Mouse (Mus musculus) layer of hippocampus, adult 2 months (tissue): Measurements from ENCODE around the gene Bnip2. TPM values are rescaled to one million over a fixed set of nuclear protein-coding genes. Genes with fewer than 3 reads are reported as not detected.

ENCODE experiments used
- DNase-seq, 2 experiments: peaks; one replicate each; pipeline ENCODE4 v3.0.0; 2022; ENCODE audit warnings: low spot score in 2 of 2
- H3K27ac ChIP-seq: fragments of 200-600 bp; 2 replicates; pipeline ENCODE4 v1.8.1; 2022
- H3K4me3 ChIP-seq: fragments of 200-600 bp; 2 replicates; pipeline ENCODE4 v1.8.1; 2022; ENCODE audit warnings: mild to moderate bottlenecking
- CTCF ChIP-seq: fragments of 200-600 bp; conservative IDR thresholded peaks from 2 replicates; pipeline ENCODE4 v1.8.1; 2022; ENCODE audit warnings: antibody characterized with exemption, mild to moderate bottlenecking, moderate library complexity
- total RNA-seq, 2 experiments: library from RNA; stranded (reverse); gene quantifications; 2 replicates each; pipeline ENCODE4 v1.2.3; 2021

Bnip2 gene
- total RNA-seq, 2 experiments from 2014 or later, result 36.1 to 41.4 TPM

DNA sequence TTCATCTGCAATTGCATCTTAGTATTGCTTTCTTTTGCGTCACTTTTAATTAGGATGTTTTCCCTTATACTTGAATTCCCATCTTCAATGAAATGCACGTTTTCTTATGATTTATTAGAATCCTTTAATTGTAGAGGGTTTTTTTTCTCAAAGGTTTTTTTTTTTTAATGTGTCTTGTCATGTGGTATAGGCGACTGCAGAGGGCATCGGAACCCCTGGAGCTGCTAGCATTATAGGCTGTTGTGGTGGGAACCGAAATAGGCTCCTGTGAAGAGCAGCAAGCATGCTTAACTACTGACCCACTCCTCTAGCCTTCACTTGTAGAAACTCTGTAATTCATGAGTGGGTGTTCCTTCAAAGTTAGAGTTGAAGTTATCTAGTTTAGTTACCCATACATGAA is 1.1 kb downstream of the Bnip2 start:
- H3K27ac ChIP-seq, result peak overlapping the region; percentile 95; the same call in 1 of the 2 replicates

DNA sequence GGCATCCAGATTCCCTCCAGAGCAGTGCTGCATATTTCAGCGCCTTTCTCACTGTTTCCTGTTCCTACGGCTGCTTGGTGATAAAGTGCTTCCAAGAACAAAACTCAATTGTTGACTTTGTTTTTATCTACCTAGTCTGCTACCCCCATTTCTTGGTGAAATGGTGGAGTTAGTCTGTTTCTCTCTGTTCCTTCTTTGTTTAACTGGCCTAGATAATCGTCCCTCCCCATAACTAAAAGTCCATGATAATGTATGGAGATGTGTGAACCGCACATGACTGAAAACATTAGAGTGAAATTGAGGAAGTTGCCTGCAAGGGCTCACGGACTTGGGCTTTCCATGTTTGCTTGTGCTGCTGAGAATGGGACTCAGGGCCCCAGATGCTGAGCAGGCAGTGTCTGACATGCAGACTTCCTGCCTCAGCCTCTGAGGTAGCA is 3.6 kb downstream of the Bnip2 start:
- TF ChIP-seq CTCF, result no peak
- H3K27ac ChIP-seq, result no peak overlapping the region
- no peak for DNase-seq
- no peak overlapping the region for H3K4me3 ChIP-seq

More for the DNA sequence above, 1.1 kb downstream of the Bnip2 start:
- H3K4me3 ChIP-seq, result peak overlapping the region; percentile 100
- TF ChIP-seq CTCF, result peak; percentile 16; the same call in 1 of the 2 replicates
- DNase-seq, result no peak

DNA sequence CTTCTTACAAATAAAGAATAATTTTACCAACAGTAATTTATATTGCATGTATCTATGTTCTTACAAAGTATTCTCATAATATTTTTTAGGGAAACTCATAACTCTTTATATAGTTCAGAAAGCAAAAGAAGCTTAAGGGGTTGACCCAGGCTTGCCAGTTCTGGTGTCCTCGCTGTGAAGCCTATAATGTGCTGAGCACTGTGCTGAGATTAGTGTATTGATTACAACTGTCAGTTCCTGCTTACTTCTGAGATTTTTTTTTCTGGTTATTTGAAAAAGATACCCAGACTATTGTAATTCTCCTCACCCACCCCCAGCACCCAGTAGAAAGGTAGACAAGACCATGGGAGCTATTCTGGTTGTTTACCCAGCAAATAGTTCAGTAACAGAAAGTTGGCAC is 4.2 kb downstream of the Bnip2 start:
- H3K4me3 ChIP-seq, result no peak overlapping the region
- DNase-seq, result no peak
- TF ChIP-seq CTCF, result no peak
- H3K27ac ChIP-seq, result no peak overlapping the region

DNA sequence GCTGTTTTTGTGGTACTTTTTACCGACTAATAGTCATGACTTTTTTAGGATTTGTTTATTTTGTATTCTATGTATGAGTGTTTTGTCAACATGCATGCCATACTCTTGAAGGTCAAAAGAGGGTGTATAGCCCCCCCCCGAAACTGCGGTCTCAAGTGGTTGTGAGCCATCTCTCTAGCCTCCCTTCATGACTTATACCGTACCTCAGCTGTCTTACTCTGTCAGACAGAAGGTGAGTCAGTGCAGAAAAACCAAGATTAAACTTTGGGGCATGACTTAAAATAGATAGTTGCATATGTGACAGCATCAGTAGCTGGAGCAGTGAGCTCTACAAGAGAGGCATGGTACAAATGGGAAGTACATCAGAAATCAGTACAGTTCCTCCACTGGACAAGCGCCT is 5.3 kb downstream of the Bnip2 start:
- no peak overlapping the region for H3K27ac ChIP-seq
- H3K4me3 ChIP-seq, result no peak overlapping the region
- DNase-seq, result no peak
- TF ChIP-seq CTCF, result no peak

DNA sequence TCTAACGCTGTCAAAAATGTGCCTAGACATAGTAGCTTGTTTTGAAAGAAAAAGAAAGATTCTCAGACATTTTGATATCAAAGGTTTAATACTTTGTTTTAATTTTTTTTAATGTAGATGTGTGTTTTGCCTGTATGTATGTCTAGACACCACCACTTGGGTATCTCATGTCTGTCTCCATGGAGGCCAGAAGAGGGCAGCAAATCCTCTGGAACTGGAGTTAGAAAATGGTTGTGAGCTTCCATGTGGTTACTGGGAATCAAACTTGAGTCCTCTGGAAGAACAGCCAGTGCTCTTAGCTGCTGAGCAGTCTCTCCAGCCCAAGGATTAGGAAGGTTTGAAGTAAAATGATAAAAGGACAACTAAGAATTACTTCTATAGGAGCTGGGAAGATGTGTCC is 10.1 kb downstream of the Bnip2 start:
- H3K4me3 ChIP-seq, result no peak overlapping the region
- TF ChIP-seq CTCF, result peak; percentile 59
- no peak for DNase-seq
- H3K27ac ChIP-seq, result no peak overlapping the region

DNA sequence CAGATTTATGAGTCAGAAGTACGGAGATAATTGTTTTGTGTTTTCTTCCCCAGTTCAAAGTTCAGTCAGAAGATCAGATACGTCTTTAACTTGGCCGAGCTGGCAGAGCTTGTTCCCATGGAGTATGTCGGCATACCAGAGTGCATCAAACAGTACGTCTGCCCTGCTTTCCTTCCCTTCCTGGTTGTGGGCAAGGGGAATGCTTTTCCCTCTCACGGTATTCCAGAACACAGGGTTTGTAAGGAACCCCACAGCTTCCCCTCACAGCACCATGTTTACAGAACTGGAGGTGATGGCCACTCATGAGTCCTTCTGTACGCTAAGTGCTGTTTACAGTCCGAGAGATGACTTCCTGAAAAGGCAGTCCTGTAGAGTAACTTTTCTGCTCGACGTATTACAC is 14.2 kb downstream of the Bnip2 start:
- H3K4me3 ChIP-seq, result no peak overlapping the region
- no peak for DNase-seq
- no peak for TF ChIP-seq CTCF
- no peak overlapping the region for H3K27ac ChIP-seq

DNA sequence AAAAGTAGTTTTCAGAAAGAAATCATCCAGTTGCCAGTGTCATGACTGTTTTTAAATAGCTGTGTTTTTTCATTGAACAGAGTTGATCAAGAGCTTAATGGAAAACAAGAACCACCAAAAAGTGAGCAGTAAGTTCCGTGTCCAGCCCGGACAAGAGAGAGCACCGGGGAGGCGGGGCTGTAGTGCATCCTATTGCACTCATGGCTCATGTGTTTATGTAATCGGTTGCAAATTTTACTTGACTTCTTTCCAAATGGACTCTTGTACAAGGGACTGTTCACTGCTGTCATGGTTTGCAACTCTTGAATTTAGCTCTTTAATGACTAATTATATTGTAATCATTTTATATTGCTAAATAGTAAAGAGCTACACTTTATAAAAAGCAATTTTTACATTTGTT is 17.7 kb downstream of the Bnip2 start:
- no peak for DNase-seq
- TF ChIP-seq CTCF, result no peak
- no peak overlapping the region for H3K27ac ChIP-seq
- no peak overlapping the region for H3K4me3 ChIP-seq

DNA sequence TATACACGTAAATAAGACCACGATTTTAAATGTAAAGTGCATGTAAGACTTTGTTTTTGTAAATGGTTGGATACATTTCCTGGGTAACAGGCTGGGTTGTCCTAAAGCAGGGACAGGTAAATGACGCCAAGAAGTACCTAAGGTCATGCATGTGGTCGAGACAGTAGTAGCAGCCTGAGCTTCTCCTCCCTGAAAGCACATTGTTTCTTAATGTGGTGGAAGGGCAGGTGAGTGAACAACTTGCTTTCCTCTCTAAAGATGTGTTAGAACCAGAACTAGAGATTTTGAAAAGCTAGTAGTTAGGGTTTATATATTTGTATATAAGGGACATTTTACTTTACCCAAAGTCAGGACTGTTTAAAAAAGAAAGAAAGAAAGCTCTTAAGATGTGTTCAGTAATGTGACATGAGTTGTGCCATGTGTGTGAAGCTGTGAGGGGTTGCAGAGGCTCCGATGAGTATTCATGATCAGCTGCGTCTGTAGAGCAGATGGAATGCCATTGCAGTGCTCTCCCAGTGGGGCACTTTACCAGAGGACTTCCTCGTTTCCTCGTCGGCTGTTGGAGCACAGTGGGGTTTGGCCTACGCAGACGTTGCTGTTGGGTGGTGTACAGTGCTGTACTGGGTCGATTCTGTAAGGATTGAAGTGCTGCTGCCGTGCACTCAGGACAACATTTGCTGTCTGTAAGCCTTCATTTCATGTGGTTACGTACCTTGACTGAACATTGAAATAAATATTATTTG is 18.4 kb downstream of the Bnip2 start:
- 0 out of 2 replicates have a peak, but pooled peaks have one; percentile 9 for TF ChIP-seq CTCF
- H3K4me3 ChIP-seq, result no peak overlapping the region
- no peak overlapping the region for H3K27ac ChIP-seq
- peak; percentile 5 to 34 for DNase-seq

DNA sequence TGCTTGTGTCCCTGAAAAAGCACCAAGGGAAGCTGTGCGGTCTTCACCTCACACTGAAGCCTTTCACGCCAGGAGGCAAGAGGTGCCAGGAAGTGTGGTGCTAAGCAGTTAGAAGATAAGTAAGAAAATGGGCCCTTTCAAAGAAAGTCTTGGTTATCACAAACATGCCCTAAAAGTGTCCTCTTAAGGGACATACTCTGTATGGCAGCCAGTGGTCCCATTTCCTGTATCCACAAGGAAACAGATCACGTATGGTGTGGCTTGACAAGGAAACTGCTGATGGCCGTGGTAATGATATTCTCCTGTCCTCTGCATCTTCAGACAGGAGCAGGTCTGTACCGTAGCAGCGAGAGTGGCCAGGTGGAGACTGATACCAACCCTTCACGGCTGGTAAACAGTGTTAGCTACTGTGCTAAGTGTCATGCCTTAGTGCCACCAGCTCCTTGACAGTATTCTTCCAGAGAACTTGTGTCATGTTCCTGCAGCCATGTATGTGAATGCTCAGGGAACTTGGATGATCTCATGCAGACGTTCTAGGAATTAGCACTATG is 20.6 kb downstream of the Bnip2 start:
- no peak for DNase-seq
- TF ChIP-seq CTCF, result no peak
- no peak overlapping the region for H3K27ac ChIP-seq
- H3K4me3 ChIP-seq, result no peak overlapping the region

DNA sequence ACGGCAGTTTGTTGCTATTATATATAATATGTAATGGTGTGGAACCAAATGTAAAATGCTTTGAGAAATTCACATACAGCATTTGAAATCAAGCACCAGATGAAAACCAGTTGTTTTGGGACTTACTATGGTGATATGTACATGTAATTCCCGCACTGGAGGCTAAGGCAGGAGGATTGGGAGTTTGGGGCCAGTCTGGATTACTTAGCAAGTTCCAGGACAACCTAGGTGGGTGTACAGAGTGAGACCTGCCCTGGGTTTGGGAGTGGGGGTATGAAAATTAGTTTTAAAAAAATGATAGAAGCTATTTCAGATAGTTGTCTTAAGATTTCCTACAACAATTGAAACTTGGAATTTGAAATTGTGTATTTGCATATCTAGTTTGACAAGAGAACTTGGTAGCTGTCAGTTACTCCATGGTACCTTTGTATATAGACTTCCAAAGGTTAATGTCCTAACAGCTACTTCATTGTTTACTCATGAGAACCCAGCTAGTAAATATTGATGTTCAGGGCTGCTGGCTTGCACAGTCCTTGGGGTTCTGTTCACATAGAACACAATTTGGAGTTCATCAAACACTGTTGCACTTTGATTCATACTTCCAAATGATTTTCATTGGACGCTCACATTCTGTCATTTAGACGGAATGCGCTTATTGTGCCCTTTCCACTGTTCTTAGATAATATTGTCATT is 21.7 kb downstream of the Bnip2 start:
- TF ChIP-seq CTCF, result no peak
- DNase-seq, result no peak
- no peak overlapping the region for H3K27ac ChIP-seq
- no peak overlapping the region for H3K4me3 ChIP-seq

DNA sequence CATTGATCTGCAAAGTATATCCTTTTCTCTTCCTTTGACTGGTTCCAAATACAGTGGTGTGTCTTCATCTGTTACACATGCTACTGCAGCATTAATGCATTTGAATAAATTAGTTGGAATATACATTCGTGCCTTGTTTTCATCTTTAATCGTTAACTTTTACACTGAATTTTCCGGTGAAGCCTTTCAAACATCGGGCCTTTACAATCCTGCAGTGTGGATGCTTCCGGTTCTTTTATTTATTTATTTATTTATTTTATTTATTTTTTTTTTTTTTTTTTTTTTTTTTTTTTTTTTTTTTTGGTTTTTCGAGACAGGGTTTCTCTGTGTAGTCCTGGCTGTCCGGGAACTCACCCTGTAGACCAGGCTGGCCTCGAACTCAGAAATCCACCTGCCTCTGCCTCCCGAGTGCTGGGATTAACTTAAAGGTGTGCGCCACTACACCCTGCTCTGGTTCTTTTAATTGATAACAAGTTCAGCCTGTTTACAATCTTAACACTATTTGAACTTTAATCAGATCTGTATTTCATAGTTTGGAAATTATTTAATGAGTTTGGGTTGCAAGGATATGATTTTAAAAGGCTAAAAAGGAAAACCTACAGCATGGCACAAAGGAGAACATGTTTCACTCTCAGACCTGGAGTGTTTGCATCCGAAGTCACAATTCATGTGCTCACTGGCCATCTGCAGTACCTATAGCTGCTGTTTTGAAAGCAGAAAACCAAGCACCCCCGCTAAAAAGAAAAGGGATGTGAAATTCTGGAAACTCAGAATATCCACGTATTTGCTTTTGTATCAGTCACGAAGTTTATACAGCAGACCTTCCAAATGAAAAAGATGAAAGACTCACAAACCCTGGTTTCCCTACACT is 22.5 kb downstream of the Bnip2 start:
- Histone ChIP-seq H3K4me3 (peak overlapping the region; percentile 95), H3K27ac (peak overlapping the region; percentile 95)
- no peak for TF ChIP-seq CTCF
- DNase-seq, result no peak

DNA sequence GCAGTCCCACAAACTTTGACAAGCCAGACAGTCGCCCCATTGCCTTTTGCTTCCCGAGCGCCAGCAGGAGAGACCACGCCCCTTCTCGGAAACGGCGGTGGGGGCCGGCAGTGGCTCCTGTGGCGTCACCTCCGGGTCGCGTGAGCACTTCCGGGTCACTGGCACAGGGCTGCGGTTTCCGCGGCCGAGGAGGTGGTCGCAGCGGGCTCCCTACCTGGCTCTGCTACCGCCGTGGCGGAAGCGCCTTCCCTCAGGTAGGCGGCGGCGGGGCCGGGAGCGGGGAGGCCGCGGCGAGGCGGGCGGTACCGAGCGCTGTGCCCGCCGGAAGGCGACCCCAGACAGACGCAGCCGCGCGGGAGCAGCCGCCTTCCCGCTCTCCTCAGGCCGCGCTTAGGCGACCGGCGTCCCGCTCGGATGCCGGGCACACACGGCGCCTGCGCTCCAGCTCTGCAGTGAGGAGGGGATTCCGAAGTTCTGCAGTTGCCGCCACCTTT is 23.2 kb downstream of the Bnip2 start, which contains the start of gene Gtf2a2:
Gene Gtf2a2 (plus strand): TSS at position 143 of the 494 bp plus-strand sequence.
- DNase-seq, result peak; percentile 88 to 92

More for the DNA sequence above, 23.2 kb downstream of the Bnip2 start, which contains the start of gene Gtf2a2:
- peak within 1 kb of the TSS; percentile 95 for H3K4me3 ChIP-seq
- H3K27ac ChIP-seq, result peak within 1 kb of the TSS; percentile 95
- no peak for TF ChIP-seq CTCF
